Mouse (Mus musculus) kidney, adult 2 months (tissue): ENCODE measurements at regions not wholly inside any gene's neighbourhood (a gene's known extent, or its start where the extent isn't known, plus 50 kb on each side); places are given as distances from the start of the nearest gene placed in this dataset.

Experiments
- DNase-seq: peaks from one replicate; pipeline ENCODE4 v3.0.0; 2021
- H3K27ac ChIP-seq: fragments of 200-500 bp; 2 replicates; pipeline ENCODE4 v1.5.1; 2012; ENCODE audit warnings: low read depth, low read length, control low read depth, inconsistent platforms; ENCODE audit not compliant: insufficient read depth
- H3K27me3 ChIP-seq: fragments of 200-500 bp; replicated peaks from 2 replicates; pipeline ENCODE4 v1.6.1; 2012; ENCODE audit warnings: mild to moderate bottlenecking, moderate library complexity, low read length, inconsistent platforms; ENCODE audit not compliant: control insufficient read depth, insufficient read depth
- H3K36me3 ChIP-seq: fragments of 200-500 bp; 2 replicates; pipeline ENCODE4 v1.6.1; 2012; ENCODE audit warnings: mild to moderate bottlenecking, moderate library complexity, low read length, inconsistent platforms; ENCODE audit not compliant: control insufficient read depth, insufficient read depth
- H3K4me1 ChIP-seq: fragments of 200-500 bp; 2 replicates; pipeline ENCODE4 v1.6.1; 2011; ENCODE audit warnings: low read length; ENCODE audit not compliant: control insufficient read depth, insufficient read depth
- H3K4me3 ChIP-seq: fragments of 200-500 bp; 2 replicates; pipeline ENCODE4 v1.5.1; 2011; ENCODE audit warnings: mild to moderate bottlenecking, low read depth, low read length, control low read depth; ENCODE audit not compliant: insufficient read depth
- CTCF ChIP-seq: fragments of 200-500 bp; conservative IDR thresholded peaks from 2 replicates; pipeline ENCODE4 v1.5.1; 2011; ENCODE audit warnings: low read depth, mild to moderate bottlenecking, control low read depth, low read length, moderate library complexity, mixed read lengths; ENCODE audit not compliant: insufficient read depth, insufficient read length
- POLR2A ChIP-seq: fragments of 200-500 bp; IDR thresholded peaks from one replicate; pipeline ENCODE4 v1.6.1; 2011; ENCODE audit warnings: low read depth, low read length, control low read depth
- WGBS: fragments of 180-500 bp; shearing (Covaris S2); methylation state at CpG from one replicate; pipeline ENCODE4 v1.1.7; 2018; 5-methylcytosine and 5-hydroxymethylcytosine counted together

DNA sequence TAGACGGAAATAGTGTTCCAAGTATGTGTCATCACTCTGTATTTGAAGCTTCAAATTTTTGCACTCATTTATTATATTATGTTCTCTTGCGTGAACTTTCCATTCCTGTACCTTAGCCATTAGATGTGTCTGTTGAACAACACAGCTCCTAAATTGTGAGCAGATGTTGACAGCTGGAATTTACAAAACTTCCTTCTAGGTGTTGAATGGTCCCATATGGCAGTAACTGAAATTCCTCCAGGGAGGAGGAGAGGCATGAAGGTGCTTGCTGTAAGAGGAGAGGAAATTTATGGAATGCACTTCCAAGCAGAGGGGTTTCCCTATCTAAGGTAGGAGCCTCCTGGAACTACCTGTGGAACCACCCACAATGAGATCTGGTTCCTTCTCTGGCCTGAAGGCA is 67.2 kb upstream of the 4930452B06Rik start:
- WGBS = 77% methylated on average over 2 of the region's 2 CpGs

DNA sequence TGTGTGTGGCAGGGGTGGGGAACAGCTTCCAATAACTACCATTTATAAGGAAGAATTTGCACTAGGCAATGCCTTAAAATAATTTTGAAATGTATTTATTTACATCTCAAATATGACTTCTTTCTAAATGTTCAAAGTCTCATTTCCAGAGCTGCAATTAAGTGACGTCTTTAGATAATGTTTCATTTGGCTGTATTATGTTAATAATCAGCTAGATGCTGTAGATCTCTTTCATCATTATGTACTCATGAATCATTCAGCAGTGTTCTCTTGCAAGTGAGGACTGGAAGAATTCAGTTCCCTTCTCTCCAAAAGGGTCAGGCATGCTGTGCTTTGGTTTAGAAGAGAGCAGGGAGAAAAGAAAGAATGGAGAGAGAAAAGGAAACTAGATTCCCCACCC is 61.3 kb upstream of the 4930452B06Rik start:
- TF ChIP-seq CTCF = no peak
- no peak for TF ChIP-seq POLR2A
- no peaks in the 10 kb centered on the region for H3K27me3 ChIP-seq
- peak; percentile 5 for DNase-seq
- no peak overlapping the region for H3K4me3 ChIP-seq
- WGBS = 32% methylated on average over 1 of the region's 1 CpGs
- no peak overlapping the region for H3K27ac ChIP-seq
- H3K36me3 ChIP-seq = no peaks in the 10 kb centered on the region
- H3K4me1 ChIP-seq = no peaks in the 10 kb centered on the region

More for the DNA sequence above, 67.2 kb upstream of the 4930452B06Rik start:
- no peaks in the 10 kb centered on the region for H3K27me3 ChIP-seq
- DNase-seq = no peak
- no peak overlapping the region for H3K27ac ChIP-seq
- no peaks in the 10 kb centered on the region for H3K4me1 ChIP-seq
- no peak for TF ChIP-seq CTCF
- no peak for TF ChIP-seq POLR2A
- no peaks in the 10 kb centered on the region for H3K36me3 ChIP-seq
- H3K4me3 ChIP-seq = no peak overlapping the region
